Mouse (Mus musculus) heart, adult 18-20 months (tissue): Measurements from ENCODE around the gene Gm13287. TPM values are rescaled to one million over a fixed set of nuclear protein-coding genes. Genes with fewer than 3 reads are reported as not detected.
"Not testable (repeated sequence)": the region's sequence is repeated elsewhere in the genome, so short reads cannot be mapped to it uniquely, and the experiment has no call there.

Experiments
- DNase-seq, 2 experiments: peaks; one replicate each; pipeline ENCODE4 v3.0.0; 2021 to 2022; ENCODE audit warnings: mixed read lengths in 1 of 2
- total RNA-seq, 2 experiments: library from RNA; stranded (reverse); gene quantifications; 2 replicates each; pipeline ENCODE4 v1.2.3; 2021

Gm13287 gene
- total RNA-seq, 2 experiments from 2014 or later: not detected

DNA sequence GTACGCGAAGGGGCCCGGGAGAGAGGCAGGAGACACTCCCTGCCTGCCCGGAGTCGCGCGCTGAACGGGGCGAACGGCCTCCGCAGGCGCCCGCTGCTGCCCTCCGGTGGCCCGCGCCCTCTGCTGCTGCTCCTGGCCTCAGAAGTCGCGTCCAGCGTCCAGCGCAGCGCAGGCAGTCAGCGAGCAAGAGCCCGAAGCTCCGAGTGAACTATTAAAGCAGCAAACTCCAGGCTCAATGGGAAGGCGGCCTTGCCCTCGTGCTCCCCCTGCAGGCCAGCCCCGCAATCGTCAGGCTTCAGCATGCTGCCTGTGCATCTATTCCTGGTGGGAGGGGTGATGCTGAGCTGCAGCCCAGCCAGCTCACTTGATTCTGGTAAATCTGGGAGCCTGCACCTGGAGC is 6.0 kb upstream of the Gm13287 start, which contains the start of gene Gm13279:
Gm13279 (plus strand) TSS at position 301 of the 400 bp plus-strand sequence.
- DNase-seq: not testable (repeated sequence)

DNA sequence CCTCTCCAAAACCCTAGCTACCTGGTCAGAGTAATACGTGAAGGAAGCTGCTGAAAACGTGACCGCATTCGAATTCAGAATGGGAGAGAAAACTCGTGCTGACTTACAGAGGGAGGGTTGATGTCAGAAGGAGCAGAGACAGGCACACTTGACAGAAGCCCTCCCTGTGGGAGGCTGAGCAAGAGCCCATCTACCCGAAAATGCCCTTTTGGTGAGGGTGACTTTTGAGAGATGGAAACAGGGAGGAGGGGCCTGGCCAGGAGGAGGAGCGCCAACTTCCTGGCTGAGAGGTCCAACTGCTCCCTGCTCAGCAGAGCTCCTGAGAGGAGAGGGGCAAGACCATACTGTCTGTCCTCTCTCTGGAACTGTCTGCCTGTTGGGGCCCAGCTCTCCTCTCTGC is 3.7 kb upstream of the Gm13287 start, which contains the start of gene Gm13285:
Gm13285 (plus strand) TSS at position 301 of the 400 bp plus-strand sequence.
- not testable (repeated sequence) for DNase-seq

DNA sequence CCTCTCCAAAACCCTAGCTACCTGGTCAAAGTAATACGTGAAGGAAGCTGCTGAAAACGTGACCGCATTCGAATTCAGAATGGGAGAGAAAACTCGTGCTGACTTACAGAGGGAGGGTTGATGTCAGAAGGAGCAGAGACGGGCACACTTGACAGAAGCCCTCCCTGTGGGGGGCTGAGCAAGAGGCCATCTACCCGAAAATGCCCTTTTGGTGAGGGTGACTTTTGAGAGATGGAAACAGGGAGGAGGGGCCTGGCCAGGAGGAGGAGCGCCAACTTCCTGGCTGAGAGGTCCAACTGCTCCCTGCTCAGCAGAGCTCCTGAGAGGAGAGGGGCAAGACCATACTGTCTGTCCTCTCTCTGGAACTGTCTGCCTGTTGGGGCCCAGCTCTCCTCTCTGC is 2.2 kb downstream of the Gm13287 start, which contains the start of gene Gm13288:
Gm13288 (plus strand) TSS at position 301 of the 400 bp plus-strand sequence.
- not testable (repeated sequence) for DNase-seq

DNA sequence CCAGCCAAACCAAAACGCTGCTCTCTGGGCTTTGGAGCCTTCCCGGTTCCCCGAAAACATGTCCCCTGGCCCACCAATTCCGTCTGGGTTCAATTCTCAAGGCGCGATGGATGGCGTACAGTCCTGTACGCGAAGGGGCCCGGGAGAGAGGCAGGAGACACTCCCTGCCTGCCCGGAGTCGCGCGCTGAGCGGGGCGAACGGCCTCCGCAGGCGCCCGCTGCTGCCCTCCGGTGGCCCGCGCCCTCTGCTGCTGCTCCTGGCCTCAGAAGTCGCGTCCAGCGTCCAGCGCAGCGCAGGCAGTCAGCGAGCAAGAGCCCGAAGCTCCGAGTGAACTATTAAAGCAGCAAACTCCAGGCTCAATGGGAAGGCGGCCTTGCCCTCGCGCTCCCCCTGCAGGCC is 2.7 kb downstream of the Gm13287 start:
- DNase-seq: peak; percentile 18 to 44

DNA sequence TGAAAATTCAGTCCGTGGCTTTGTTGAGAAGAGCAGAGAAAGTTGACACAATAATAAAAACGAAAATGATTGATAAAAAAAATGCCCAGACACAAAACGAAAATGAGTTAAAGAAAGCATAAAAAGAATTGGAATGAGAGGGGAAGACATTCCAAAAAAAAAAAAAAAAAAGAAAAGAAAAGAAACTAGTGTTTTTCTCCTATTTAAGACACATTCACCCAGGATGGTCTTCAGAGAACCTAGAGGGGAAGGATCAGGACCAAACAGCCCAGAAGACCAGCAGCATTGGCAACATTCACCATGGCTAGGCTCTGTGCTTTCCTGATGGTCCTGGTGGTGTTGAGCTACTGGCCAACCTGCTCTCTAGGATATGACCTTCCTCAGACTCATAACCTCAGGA is 12.9 kb downstream of the Gm13287 start, which contains the start of gene Ifna7:
Ifna7 (plus strand) TSS at position 301 of the 400 bp plus-strand sequence.
- DNase-seq: no peak

DNA sequence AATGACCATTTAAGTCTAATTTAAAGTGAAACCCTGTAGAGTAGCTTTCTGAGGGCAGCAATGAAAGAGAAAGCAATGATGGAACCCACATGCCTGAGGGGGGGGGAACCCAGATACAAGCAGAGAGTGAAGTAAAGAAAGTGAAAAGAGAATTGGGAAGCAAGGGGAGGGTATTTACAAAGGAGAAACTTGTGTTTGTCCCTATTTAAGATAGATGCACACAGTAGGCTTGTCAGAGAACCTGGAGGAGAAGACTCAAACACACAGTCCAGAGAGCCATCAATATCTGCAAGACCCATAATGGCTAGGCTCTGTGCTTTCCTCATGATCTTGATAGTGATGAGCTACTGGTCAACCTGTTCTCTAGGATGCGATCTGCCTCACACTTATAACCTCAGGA is 16.6 kb downstream of the Gm13287 start, which contains the start of gene Ifna11:
Ifna11 (plus strand) TSS at position 301 of the 400 bp plus-strand sequence.
- DNase-seq: no peak

DNA sequence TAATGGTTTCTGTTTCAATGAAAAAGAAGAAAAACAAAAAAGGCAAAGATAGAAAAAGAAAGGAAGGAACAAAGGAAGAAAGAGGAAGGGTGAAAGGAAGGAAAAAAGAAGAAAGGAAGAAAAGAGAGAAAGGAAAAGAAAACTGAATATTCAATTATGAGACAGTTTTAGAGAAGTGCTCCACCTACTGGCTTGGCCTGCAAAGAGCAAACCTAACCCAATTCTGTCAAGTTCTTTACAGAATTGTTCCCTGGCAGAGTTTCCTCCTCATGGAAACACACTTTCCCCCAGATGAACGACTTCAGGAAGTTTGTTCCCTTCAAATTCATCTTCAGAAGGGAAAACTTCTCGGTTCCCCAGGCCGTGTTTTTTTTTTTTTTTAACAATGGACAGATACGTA is 19.9 kb downstream of the Gm13287 start:
- peak in 1 of 2 experiments; percentile 25 for DNase-seq

DNA sequence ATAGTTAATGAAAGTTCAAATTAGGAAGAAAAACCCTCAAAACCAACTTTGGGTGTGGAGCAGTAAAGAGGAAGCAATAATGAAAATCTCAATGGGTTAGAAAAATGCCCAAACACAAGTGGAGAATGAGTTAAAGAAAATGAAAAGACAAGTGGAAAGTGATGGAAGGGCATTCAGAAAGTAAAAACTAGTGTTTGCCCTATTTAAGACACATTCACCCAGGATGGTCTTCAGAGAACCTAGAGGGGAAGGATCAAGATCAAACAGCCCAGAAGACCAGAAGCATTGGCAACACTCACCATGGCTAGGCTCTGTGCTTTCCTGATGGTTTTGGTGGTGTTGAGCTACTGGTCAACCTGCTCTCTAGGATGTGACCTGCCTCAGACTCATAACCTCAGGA is 24.1 kb downstream of the Gm13287 start, which contains the start of gene Ifna6:
Ifna6 (plus strand) TSS at position 301 of the 400 bp plus-strand sequence.
- DNase-seq: not testable (repeated sequence)

DNA sequence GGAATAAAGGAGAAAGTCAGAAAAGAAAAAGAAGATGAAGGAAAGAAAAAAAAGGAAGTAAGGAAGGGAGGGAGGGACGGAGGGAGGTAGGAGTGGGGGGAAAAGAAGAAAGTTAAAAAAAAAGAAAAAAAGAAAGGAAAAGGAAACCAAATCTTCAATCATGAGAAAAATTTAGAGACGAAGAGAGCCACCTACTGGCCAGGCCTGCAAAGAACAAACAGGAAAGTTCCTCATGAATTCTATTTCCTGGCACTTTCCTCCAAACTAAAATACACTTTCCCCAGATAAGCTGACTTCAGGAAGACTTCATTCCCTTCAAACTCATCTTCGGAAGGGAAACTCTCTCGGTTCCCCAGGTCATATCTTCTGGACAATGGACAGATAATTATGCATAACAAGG is 27.5 kb downstream of the Gm13287 start:
- peak in 1 of 2 experiments; percentile 53 for DNase-seq

DNA sequence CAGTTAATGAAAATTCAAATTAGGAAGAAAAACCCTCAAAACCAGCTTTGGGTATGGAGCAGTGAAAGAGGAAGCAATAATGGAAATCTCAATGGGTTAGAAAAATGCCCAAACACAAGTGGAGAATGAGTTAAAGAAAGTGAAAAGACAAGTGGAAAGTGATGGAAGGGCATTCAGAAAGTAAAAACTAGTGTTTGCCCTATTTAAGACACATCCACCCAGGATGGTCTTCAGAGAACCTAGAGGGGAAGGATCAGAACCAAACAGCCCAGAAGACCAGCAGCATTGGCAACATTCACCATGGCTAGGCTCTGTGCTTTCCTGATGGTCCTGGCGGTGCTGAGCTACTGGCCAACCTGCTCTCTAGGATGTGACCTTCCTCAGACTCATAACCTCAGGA is 32.2 kb downstream of the Gm13287 start, which contains the start of gene Ifna5:
Ifna5 (plus strand) TSS at position 301 of the 400 bp plus-strand sequence.
- not testable (repeated sequence) for DNase-seq

DNA sequence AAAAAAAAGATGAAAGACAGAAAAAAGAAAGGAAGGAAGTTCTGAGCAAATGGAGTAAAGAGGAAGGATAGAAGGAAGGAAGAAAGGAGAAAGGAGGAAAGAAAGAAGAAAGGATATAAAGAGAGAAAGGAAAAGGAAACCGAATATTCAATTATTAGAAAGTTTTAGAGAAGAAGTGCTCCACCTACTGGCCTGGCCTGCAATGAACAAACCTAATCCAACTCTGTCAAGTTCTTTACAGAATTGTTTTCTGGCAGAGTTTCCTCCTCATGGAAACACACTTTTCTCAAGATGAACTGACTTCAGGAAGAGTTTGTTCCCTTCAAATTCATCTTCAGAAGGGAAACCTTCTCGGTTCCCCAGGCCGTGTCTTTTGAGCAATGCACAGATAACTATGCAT is 35.8 kb downstream of the Gm13287 start:
- peak in 1 of 2 experiments; percentile 26 for DNase-seq

DNA sequence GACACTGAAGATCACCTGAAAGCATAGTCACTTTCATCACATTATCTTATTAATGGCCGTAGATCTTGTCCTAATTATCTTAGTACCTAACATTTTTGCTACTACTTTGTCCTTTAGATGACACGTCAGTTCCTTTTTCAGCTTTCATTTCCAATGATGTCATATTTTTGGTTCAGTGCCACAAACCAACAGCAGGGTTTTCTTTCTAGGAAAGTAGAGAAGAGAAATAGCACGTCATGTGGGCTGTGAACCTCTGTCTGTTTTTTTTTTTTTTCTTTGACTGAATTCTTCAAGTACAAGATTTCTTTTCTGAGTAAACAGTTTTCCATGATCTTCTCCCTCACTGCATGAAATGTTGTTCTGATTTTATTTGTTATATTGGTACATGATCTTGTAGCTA is 37.0 kb downstream of the Gm13287 start:
- no peak for DNase-seq

DNA sequence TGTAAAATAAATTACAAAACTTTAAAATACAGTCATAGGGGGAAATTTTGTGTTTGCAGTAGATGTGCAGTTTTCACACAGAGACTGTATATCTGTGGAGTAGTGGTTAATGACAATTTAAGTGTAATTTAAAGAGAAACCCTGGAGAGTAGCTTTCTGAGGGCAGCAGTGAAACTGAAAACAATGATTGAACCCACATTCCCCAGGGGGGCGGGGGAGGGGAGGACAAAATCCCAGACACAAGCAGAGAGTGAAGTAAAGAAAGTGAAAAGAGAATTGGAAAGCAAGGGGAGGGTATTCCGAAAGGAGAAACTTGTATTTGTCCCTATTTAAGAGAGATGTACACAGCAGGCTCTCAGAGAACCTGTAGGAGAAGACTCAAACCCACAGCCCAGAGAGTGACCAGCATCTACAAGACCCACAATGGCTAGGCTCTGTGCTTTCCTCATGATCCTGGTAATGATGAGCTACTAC is 38.4 kb downstream of the Gm13287 start, which contains the start of gene Ifna4:
Ifna4 (plus strand) TSS at position 424 of the 474 bp plus-strand sequence.
- no peak for DNase-seq

DNA sequence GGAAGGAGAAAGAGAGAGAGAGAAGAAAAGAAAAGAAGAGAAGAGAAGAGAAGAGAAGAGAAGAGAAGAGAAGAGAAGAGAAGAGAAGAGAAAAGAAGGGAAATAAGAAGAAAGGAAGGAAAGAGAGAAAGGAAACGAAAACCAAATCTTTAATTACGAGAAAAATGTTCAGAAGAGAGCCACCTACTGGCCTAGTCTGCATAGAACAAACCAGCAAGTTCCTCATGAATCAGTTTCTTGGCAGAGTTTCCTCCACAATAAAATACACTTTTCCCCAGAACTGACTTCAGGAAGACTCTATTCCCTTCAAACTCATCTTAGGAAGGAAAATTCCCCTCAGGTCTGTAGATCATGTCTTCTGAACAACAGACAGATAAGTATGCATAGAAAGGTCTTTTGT is 42.3 kb downstream of the Gm13287 start:
- no peak for DNase-seq

DNA sequence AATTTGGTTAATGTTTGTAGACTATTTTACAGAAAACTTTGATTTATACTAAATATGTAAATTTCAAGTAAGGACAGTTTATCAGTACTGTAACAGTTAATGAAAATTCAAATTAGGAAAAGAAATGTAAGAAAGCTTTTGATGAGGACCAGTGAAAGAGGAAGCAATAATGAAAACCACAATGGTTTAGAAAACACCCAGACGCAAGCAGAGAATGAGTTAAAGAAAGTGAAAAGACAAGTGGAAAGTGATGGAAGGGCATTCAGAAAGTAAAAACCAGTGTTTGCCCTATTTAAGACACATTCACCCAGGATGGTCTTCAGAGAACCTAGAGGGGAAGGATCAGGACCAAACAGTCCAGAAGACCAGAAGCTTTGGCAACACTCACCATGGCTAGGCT is 46.6 kb downstream of the Gm13287 start, which contains the start of gene Ifna1:
Ifna1 (plus strand) TSS at position 390 of the 400 bp plus-strand sequence.
- no peak for DNase-seq

DNA sequence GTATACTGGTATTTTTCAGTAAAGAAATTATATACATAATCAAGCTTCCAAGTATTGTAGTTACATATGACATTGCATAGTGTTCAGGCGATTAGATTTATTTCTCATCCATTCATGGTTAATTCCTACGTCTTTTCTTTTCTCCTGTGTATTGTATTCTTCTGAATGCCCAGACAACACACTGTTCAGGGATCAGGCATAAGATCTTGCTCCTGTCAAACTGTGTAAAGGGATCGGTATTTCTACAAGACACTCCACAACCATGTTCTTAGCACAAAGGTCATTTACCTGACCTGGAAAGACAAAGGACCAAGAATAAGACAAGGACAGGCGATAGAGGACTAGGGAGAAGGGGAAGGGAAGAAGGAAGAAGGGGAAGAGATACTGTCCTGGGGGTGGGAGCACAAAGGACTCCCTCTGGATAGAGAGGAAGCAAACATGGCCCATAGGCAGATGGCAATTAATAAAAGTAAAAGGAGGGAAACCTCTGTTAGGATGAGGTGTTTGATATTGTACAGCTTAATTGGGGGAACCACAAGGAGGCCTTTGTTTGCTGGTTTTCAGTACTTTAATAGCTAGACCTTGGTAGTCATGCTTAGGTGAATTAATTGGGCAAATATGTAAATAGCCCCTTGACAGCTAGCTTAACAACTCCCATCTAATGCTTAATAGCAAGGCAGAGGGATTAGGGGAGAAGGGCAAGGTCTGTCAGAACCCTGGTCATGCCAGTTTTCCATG is 48.1 kb downstream of the Gm13287 start:
- no peak for DNase-seq

Other genes with a start within 250 kb of the Gm13287 start
- gene Ifna15, start 245.0 kb upstream of the Gm13287 start, total RNA-seq: not detected
- gene Ifna14, start 231.5 kb upstream of the Gm13287 start, total RNA-seq: not detected
- not detected for gene Ifna9, start 210.9 kb upstream of the Gm13287 start, total RNA-seq
- gene Ifna12, start 199.9 kb upstream of the Gm13287 start, total RNA-seq: not detected
- gene C87499, start 168.8 kb upstream of the Gm13287 start, total RNA-seq: not detected
- gene Ifna13, start 158.8 kb upstream of the Gm13287 start, total RNA-seq: not detected
- gene Ifna16, start 126.3 kb upstream of the Gm13287 start, total RNA-seq: not detected
- not detected for gene Ifna2, start 119.3 kb upstream of the Gm13287 start, total RNA-seq
- gene Ifnab, start 111.9 kb upstream of the Gm13287 start, total RNA-seq: not detected
- under 1 TPM in 1 of 2 experiments, not detected in 1; 0.42 TPM for gene Gm26566, start 81.4 kb upstream of the Gm13287 start, total RNA-seq
- 10 to 100 TPM; 72.4 to 76.1 TPM for gene Klhl9, start 80.8 kb upstream of the Gm13287 start, total RNA-seq
- not detected for gene Gm13271, start 48.4 kb upstream of the Gm13287 start, total RNA-seq
- gene Gm13283, start 43.1 kb upstream of the Gm13287 start, total RNA-seq: not detected
- gene Gm13290, start 29.4 kb upstream of the Gm13287 start, total RNA-seq: not detected
- not detected for gene Gm13289, start 26.3 kb upstream of the Gm13287 start, total RNA-seq
- not detected for gene Gm13272, start 23.4 kb upstream of the Gm13287 start, total RNA-seq
- not detected for gene Ifnz, start 21.1 kb upstream of the Gm13287 start, total RNA-seq
- not detected for gene Gm13276, start 17.5 kb upstream of the Gm13287 start, total RNA-seq
- gene Gm13277, start 14.6 kb upstream of the Gm13287 start, total RNA-seq: not detected
- gene Gm13278, start 11.7 kb upstream of the Gm13287 start, total RNA-seq: not detected
- not detected for gene Gm13275, start 8.8 kb upstream of the Gm13287 start, total RNA-seq
- not detected for gene Gm13279, start 5.9 kb upstream of the Gm13287 start, total RNA-seq
- gene Gm13285, start 3.6 kb upstream of the Gm13287 start, total RNA-seq: not detected
- gene Gm13288, start 2.3 kb downstream of the Gm13287 start, total RNA-seq: not detected
- gene Ifna7, start 13.0 kb downstream of the Gm13287 start, total RNA-seq: not detected
- gene Ifna11, start 16.7 kb downstream of the Gm13287 start, total RNA-seq: not detected
- not detected for gene Ifna6, start 24.2 kb downstream of the Gm13287 start, total RNA-seq
- gene Ifna5, start 32.3 kb downstream of the Gm13287 start, total RNA-seq: not detected
- not detected for gene Ifna4, start 38.6 kb downstream of the Gm13287 start, total RNA-seq
- gene Ifna1, start 46.8 kb downstream of the Gm13287 start, total RNA-seq: not detected
- gene Ifne, start 76.9 kb downstream of the Gm13287 start, total RNA-seq: not detected